Comparison of ENCODE assay signal across 23 mouse cellular contexts in genomic region chr11:94447017-94447416, GRCm38 (mm10). TPM values are rescaled to one million over a fixed set of nuclear protein-coding genes. Genes with fewer than 3 reads are reported as not detected.
DNase-seq lines count a peak whose midpoint lies in the region; ATAC-seq and TF ChIP-seq lines count a peak whose summit lies in the region.
"Had no signal": no experiment of that assay in that cellular context is flagged by ENCODE, and none has a peak within 500 bp of the region (broad histone marks: within the 10 kb centered on the region; RNA-seq: fewer than 3 reads in every experiment).

No protein-coding gene starts in this region.

- no peaks in the 10 kb centered on the region for H3K27me3 ChIP-seq in forebrain, embryonic 11.5 days (ENCODE audit: control insufficient read depth, insufficient read depth, low read length)
- no peaks in the 10 kb centered on the region for H3K27me3 ChIP-seq in forebrain, embryonic 13.5 days
- H3K27me3 ChIP-seq in midbrain, embryonic 10.5 days (ENCODE audit: low read depth, poor library complexity, severe bottlenecking): 0 out of 2 replicates have a peak, but pooled peaks cover 6% of the 10 kb centered on the region
- no peaks in the 10 kb centered on the region for H3K27me3 ChIP-seq in midbrain, embryonic 15.5 days (replicated peaks)
- no peaks in the 10 kb centered on the region; the same call in 1 of the 2 replicates for H3K27me3 ChIP-seq in thymus, adult 2 months (ENCODE audit: control insufficient read depth, insufficient read depth, low read length)
- H3K27me3 ChIP-seq: embryonic facial prominence, embryonic 13.5 days; hindbrain, embryonic 13.5 days; neural tube, embryonic 12.5 days had no signal

- H3K36me3 ChIP-seq in forebrain, embryonic 11.5 days (ENCODE audit: control insufficient read depth, insufficient read depth, low read length): no peaks in the 10 kb centered on the region
- H3K36me3 ChIP-seq in forebrain, embryonic 13.5 days (ENCODE audit: poor library complexity, severe bottlenecking): no peaks in the 10 kb centered on the region
- peaks cover 51% of the 10 kb centered on the region for H3K36me3 ChIP-seq in midbrain, embryonic 10.5 days
- H3K36me3 ChIP-seq in midbrain, embryonic 15.5 days (replicated peaks): no peaks in the 10 kb centered on the region; the same call in 1 of the 2 replicates
- H3K36me3 ChIP-seq in thymus, adult 2 months (ENCODE audit: control insufficient read depth, insufficient read depth, low read length): no peaks in the 10 kb centered on the region
- H3K36me3 ChIP-seq: heart, embryonic 10.5 days; neural tube, embryonic 12.5 days had no signal

- no peak overlapping the region for H3K9ac ChIP-seq in forebrain, embryonic 11.5 days (ENCODE audit: low read length)
- no peak overlapping the region for H3K9ac ChIP-seq in forebrain, embryonic 13.5 days
- no peak overlapping the region for H3K9ac ChIP-seq in midbrain, embryonic 15.5 days
- H3K9ac ChIP-seq: embryonic facial prominence, embryonic 13.5 days; hindbrain, embryonic 13.5 days; neural tube, embryonic 12.5 days had no signal

- TF ChIP-seq POLR2A in thymus, adult 2 months (IDR thresholded peaks at IDR 0.05; ENCODE audit: control insufficient read depth, extremely low read depth, insufficient read depth, low read length, poor library complexity): no peak

- 10% methylated on average over 3 of the region's 3 CpGs for WGBS in forebrain, embryonic 11.5 days
- 9% methylated on average over 3 of the region's 3 CpGs for WGBS in forebrain, embryonic 13.5 days
- WGBS in midbrain, embryonic 10.5 days: 23% methylated on average over 3 of the region's 3 CpGs
- WGBS in midbrain, embryonic 15.5 days: 12% methylated on average over 3 of the region's 3 CpGs
- 60% methylated on average over 3 of the region's 3 CpGs for WGBS in thymus, adult 2 months

- no peak overlapping the region for H3K4me3 ChIP-seq in forebrain, embryonic 11.5 days (ENCODE audit: low read depth, low read length)
- no peak overlapping the region for H3K4me3 ChIP-seq in forebrain, embryonic 13.5 days
- H3K4me3 ChIP-seq in midbrain, embryonic 10.5 days: no peak overlapping the region
- no peak overlapping the region for H3K4me3 ChIP-seq in midbrain, embryonic 15.5 days
- no peak overlapping the region for H3K4me3 ChIP-seq in thymus, adult 2 months (ENCODE audit: control insufficient read depth, insufficient read depth, low read length)
- H3K4me3 ChIP-seq: embryonic facial prominence, embryonic 13.5 days; heart, embryonic 10.5 days; hindbrain, embryonic 13.5 days; neural tube, embryonic 12.5 days had no signal

- H3K9me3 ChIP-seq in forebrain, embryonic 11.5 days (ENCODE audit: control insufficient read depth, low read length): no peaks in the 10 kb centered on the region
- H3K9me3 ChIP-seq in forebrain, embryonic 13.5 days (replicated peaks): no peaks in the 10 kb centered on the region
- H3K9me3 ChIP-seq in midbrain, embryonic 10.5 days (replicated peaks): no peaks in the 10 kb centered on the region
- H3K9me3 ChIP-seq in midbrain, embryonic 15.5 days: no peaks in the 10 kb centered on the region
- H3K9me3 ChIP-seq: embryonic facial prominence, embryonic 13.5 days; heart, embryonic 10.5 days; hindbrain, embryonic 13.5 days; neural tube, embryonic 12.5 days had no signal

- DNase-seq in forebrain, embryonic 11.5 days (ENCODE audit: low spot score): no peak
- DNase-seq in midbrain, embryonic 10.5 days (ENCODE audit: low spot score): no peak
- DNase-seq in mesoderm, embryonic 11.5 days (ENCODE audit: low read depth, low spot score): peak; percentile 44
- DNase-seq in spleen, postnatal 14 days (ENCODE audit: low spot score in 2 of 2): no peak
- DNase-seq in thymus, adult 2 months: no peak
- DNase-seq: adrenal gland, postnatal 36 days; B cell, adult 2 months; cerebellum, adult 18-20 months; cerebellum, postnatal 25 days; gastrocnemius, postnatal 36 days; kidney, adult 8-10 months; kidney, postnatal 25 days; left cerebral cortex, postnatal 4 days; right cerebral cortex, postnatal 25 days had no signal

- no peak overlapping the region for H3K27ac ChIP-seq in forebrain, embryonic 11.5 days (ENCODE audit: low read depth, low read length)
- no peak overlapping the region for H3K27ac ChIP-seq in forebrain, embryonic 13.5 days
- peak overlapping the region; percentile 25 for H3K27ac ChIP-seq in midbrain, embryonic 10.5 days (replicated peaks)
- no peak overlapping the region for H3K27ac ChIP-seq in midbrain, embryonic 15.5 days
- no peak overlapping the region for H3K27ac ChIP-seq in thymus, adult 2 months (ENCODE audit: control insufficient read depth, insufficient read depth, low read length)
- H3K27ac ChIP-seq: embryonic facial prominence, embryonic 13.5 days; heart, embryonic 10.5 days; hindbrain, embryonic 13.5 days; macrophage; neural tube, embryonic 12.5 days had no signal

- no peak for TF ChIP-seq CTCF in thymus, adult 2 months (IDR thresholded peaks at IDR 0.05; ENCODE audit: borderline replicate concordance, control insufficient read depth, extremely low read depth, insufficient read depth, low read length, poor library complexity)

- H3K4me1 ChIP-seq in forebrain, embryonic 11.5 days (replicated peaks; ENCODE audit: control insufficient read depth, insufficient read depth, low read length): peaks cover 4% of the 10 kb centered on the region; the same call in 1 of the 2 replicates
- H3K4me1 ChIP-seq in forebrain, embryonic 13.5 days: peaks cover 31% of the 10 kb centered on the region
- peaks cover 85% of the 10 kb centered on the region for H3K4me1 ChIP-seq in midbrain, embryonic 10.5 days
- H3K4me1 ChIP-seq in midbrain, embryonic 15.5 days: peaks cover 41% of the 10 kb centered on the region
- no peaks in the 10 kb centered on the region for H3K4me1 ChIP-seq in thymus, adult 2 months (replicated peaks; ENCODE audit: control insufficient read depth, insufficient read depth, low read length)

- ATAC-seq in forebrain, embryonic 11.5 days (replicated peaks; ENCODE audit: low FRiP score): peak; percentile 52; the same call in 1 of the 2 replicates
- no peak for ATAC-seq in forebrain, embryonic 13.5 days
- ATAC-seq in midbrain, embryonic 15.5 days (replicated peaks): no peak

- H3K4me2 ChIP-seq in forebrain, embryonic 11.5 days (ENCODE audit: low read depth, low read length, severe bottlenecking): no peak overlapping the region
- no peak overlapping the region for H3K4me2 ChIP-seq in forebrain, embryonic 13.5 days
- H3K4me2 ChIP-seq in midbrain, embryonic 15.5 days: no peak overlapping the region
- H3K4me2 ChIP-seq: embryonic facial prominence, embryonic 13.5 days; hindbrain, embryonic 13.5 days; neural tube, embryonic 12.5 days had no signal

RNA-seq across cellular contexts. Expression of gene Cacna1g, which starts 27.0 kb away (rescaled TPM):
- polyA plus RNA-seq in forebrain, embryonic 11.5 days (2014; fragmentation: Nextera tagmentation; extraction: Ambion mirVana): 13.0 and 17.4 TPM in 2 replicates
- 5.4 and 8.4 TPM in 2 replicates for polyA plus RNA-seq in forebrain, embryonic 13.5 days (2015; fragmentation: Nextera tagmentation; extraction: Ambion mirVana)
- 8.1 and 9.1 TPM in 2 replicates for polyA plus RNA-seq in midbrain, embryonic 10.5 days (2016; fragmentation: Nextera tagmentation; extraction: Ambion mirVana)
- polyA plus RNA-seq in midbrain, embryonic 15.5 days (2015; fragmentation: Nextera tagmentation; extraction: Ambion mirVana): 17.7 and 20.7 TPM in 2 replicates
- 2.3 and 6.5 TPM in 2 replicates for polyA plus RNA-seq in thymus, adult 2 months (2012; rRNA removed)
- polyA plus RNA-seq: macrophage had no signal

RNA-seq across cellular contexts. Expression of gene Spata20, which starts 39.0 kb away (rescaled TPM):
- polyA plus RNA-seq in forebrain, embryonic 11.5 days (2014; fragmentation: Nextera tagmentation; extraction: Ambion mirVana): 0.17 TPM in 1 of 2 replicates, not detected in the other
- 0.18 TPM in 1 of 2 replicates, not detected in the other for polyA plus RNA-seq in forebrain, embryonic 13.5 days (2015; fragmentation: Nextera tagmentation; extraction: Ambion mirVana)
- 0.12 TPM in 1 of 2 replicates, not detected in the other for polyA plus RNA-seq in midbrain, embryonic 10.5 days (2016; fragmentation: Nextera tagmentation; extraction: Ambion mirVana)
- 0.48 and 0.69 TPM in 2 replicates for polyA plus RNA-seq in midbrain, embryonic 15.5 days (2015; fragmentation: Nextera tagmentation; extraction: Ambion mirVana)
- polyA plus RNA-seq in thymus, adult 2 months (2012; rRNA removed): 0.04 and 0.39 TPM in 2 replicates
- polyA plus RNA-seq: heart, embryonic 10.5 days; liver, adult 2 months; macrophage; neural tube, embryonic 12.5 days; spleen, adult 2 months had no signal

RNA-seq across cellular contexts. Expression of gene Epn3, which starts 52.8 kb away (rescaled TPM):
- 0.48 and 0.64 TPM in 2 replicates for polyA plus RNA-seq in forebrain, embryonic 11.5 days (2014; fragmentation: Nextera tagmentation; extraction: Ambion mirVana)
- polyA plus RNA-seq in forebrain, embryonic 13.5 days (2015; fragmentation: Nextera tagmentation; extraction: Ambion mirVana): 0.15 and 0.34 TPM in 2 replicates
- polyA plus RNA-seq in midbrain, embryonic 10.5 days (2016; fragmentation: Nextera tagmentation; extraction: Ambion mirVana): 0.57 and 0.80 TPM in 2 replicates
- 0.72 and 1.2 TPM in 2 replicates for polyA plus RNA-seq in midbrain, embryonic 15.5 days (2015; fragmentation: Nextera tagmentation; extraction: Ambion mirVana)
- polyA plus RNA-seq in thymus, adult 2 months (2012; rRNA removed): 1.8 and 3.3 TPM in 2 replicates
- polyA plus RNA-seq: macrophage had no signal

RNA-seq across cellular contexts. Expression of gene Abcc3, which starts 54.2 kb away (rescaled TPM):
- polyA plus RNA-seq in forebrain, embryonic 11.5 days (2014; fragmentation: Nextera tagmentation; extraction: Ambion mirVana): 0.49 and 0.57 TPM in 2 replicates
- polyA plus RNA-seq in forebrain, embryonic 13.5 days (2015; fragmentation: Nextera tagmentation; extraction: Ambion mirVana): 0.31 and 0.54 TPM in 2 replicates
- polyA plus RNA-seq in midbrain, embryonic 10.5 days (2016; fragmentation: Nextera tagmentation; extraction: Ambion mirVana): 0.37 and 0.42 TPM in 2 replicates
- polyA plus RNA-seq in midbrain, embryonic 15.5 days (2015; fragmentation: Nextera tagmentation; extraction: Ambion mirVana): 0.70 and 1.3 TPM in 2 replicates
- polyA plus RNA-seq in thymus, adult 2 months (2012; rRNA removed): 21.5 and 28.4 TPM in 2 replicates
